Mouse (Mus musculus) splenic B cell, adult 2 months (primary cell): ENCODE results near the gene Atg4d.
"Not testable (repeated sequence)": the region's sequence is repeated elsewhere in the genome, so short reads cannot be mapped to it uniquely, and the experiment has no call there.

Experiments
- DNase-seq: peaks from one replicate; pipeline ENCODE4 v3.0.0-alpha.2; 2011; ENCODE audit warnings: low read depth, low spot score
- H3K27me3 ChIP-seq: 2 replicates; pipeline ENCODE4 v1.6.1; 2012; ENCODE audit warnings: mild to moderate bottlenecking, low read length, moderate library complexity, mixed read lengths; ENCODE audit not compliant: control insufficient read depth, poor library complexity, insufficient read depth, severe bottlenecking
- H3K36me3 ChIP-seq: 2 replicates; pipeline ENCODE4 v1.6.1; 2012; ENCODE audit warnings: mild to moderate bottlenecking, low read length, moderate library complexity, mixed read lengths; ENCODE audit not compliant: control insufficient read depth, poor library complexity, insufficient read depth, severe bottlenecking

The Atg4d gene

GRCm38 (mm10) chr9:21275013-21275710 lies 10.1 kb downstream of the Atg4d start:
- H3K36me3 ChIP-seq: peaks cover 9% of the 10 kb centered on the region
- no peaks in the 10 kb centered on the region for H3K27me3 ChIP-seq
- no peak for DNase-seq

GRCm38 (mm10) chr9:21275727-21276126 lies 10.6 kb downstream of the Atg4d start:
- H3K36me3 ChIP-seq: peaks cover 9% of the 10 kb centered on the region
- DNase-seq: no peak
- no peaks in the 10 kb centered on the region for H3K27me3 ChIP-seq

- H3K27me3 ChIP-seq: no peaks in the 10 kb centered on the region
- no peak for DNase-seq
- peaks cover 11% of the 10 kb centered on the region for H3K36me3 ChIP-seq
Measured at GRCm38 (mm10) chr9:21276307-21276706, 11.2 kb downstream of the Atg4d start.

DNA sequence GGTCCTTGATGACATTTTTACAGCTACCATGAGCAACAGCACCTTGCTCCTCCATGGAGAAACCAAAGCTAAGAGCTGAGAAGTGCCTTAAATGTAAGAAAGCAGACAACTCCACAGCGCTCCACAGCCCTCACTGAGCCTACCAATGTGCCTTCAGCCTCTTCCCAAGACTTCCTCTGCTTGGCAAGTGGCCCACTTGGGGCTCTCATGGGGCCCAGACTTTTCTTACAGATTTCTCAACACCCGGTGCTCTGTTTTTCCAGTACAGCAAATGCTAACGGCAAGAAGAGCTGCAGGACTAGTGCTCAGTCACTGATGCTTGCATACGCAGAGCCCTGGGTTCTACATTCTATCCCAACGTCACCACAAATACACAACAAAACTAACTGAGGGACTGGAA lies 12.7 kb downstream of the Atg4d start:
- DNase-seq: no peak
- peaks cover 7% of the 10 kb centered on the region for H3K36me3 ChIP-seq

GRCm38 (mm10) chr9:21283591-21283990 lies 18.5 kb downstream of the Atg4d start:
- Histone ChIP-seq H3K36me3 (peaks cover 9% of the 10 kb centered on the region; the same call in 1 of the 2 replicates), H3K27me3 (no peaks in the 10 kb centered on the region)
- no peak for DNase-seq

More for the DNA sequence above, 12.7 kb downstream of the Atg4d start:
- H3K27me3 ChIP-seq: no peaks in the 10 kb centered on the region

GRCm38 (mm10) chr9:21283994-21284393 lies 18.9 kb downstream of the Atg4d start:
- Histone ChIP-seq H3K36me3 (peaks cover 9% of the 10 kb centered on the region; the same call in 1 of the 2 replicates), H3K27me3 (no peaks in the 10 kb centered on the region)
- DNase-seq: no peak

GRCm38 (mm10) chr9:21286753-21287152 lies 21.7 kb downstream of the Atg4d start:
- no peaks in the 10 kb centered on the region for H3K27me3 ChIP-seq
- DNase-seq: peak; percentile 28
- peaks cover 6% of the 10 kb centered on the region; the same call in 1 of the 2 replicates for H3K36me3 ChIP-seq

- Histone ChIP-seq H3K36me3 (peaks cover 6% of the 10 kb centered on the region; the same call in 1 of the 2 replicates), H3K27me3 (no peaks in the 10 kb centered on the region)
- peak; percentile 95 for DNase-seq
Measured at GRCm38 (mm10) chr9:21287571-21288402, 22.7 kb downstream of the Atg4d start, which contains the start of gene Kri1. Gene Kri1, minus strand, starts transcription at chr9:21287969.

- peak; percentile 64 for DNase-seq
- H3K27me3 ChIP-seq: no peaks in the 10 kb centered on the region
- H3K36me3 ChIP-seq: peaks cover 6% of the 10 kb centered on the region; the same call in 1 of the 2 replicates
Measured at GRCm38 (mm10) chr9:21288404-21289336, 23.6 kb downstream of the Atg4d start.

DNA sequence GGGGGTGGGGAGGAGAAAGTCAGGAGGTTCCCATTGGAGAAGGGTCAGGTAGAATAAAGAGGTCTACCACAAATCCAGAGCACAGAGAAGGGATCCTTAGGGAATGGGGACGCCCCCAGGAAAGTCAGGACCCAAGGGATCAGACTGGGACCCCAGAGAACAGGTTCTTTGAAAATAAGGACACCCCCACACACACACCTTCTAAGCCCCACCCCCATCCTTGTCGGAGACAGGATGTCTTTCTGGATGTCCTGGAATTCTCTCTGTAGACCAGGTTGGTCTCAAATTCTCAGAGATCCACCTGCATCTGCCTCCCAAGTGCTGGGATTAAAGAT lies 24.2 kb downstream of the Atg4d start:
- no peak for DNase-seq
- Histone ChIP-seq H3K36me3 (peaks cover 5% of the 10 kb centered on the region; the same call in 1 of the 2 replicates), H3K27me3 (no peaks in the 10 kb centered on the region)

DNA sequence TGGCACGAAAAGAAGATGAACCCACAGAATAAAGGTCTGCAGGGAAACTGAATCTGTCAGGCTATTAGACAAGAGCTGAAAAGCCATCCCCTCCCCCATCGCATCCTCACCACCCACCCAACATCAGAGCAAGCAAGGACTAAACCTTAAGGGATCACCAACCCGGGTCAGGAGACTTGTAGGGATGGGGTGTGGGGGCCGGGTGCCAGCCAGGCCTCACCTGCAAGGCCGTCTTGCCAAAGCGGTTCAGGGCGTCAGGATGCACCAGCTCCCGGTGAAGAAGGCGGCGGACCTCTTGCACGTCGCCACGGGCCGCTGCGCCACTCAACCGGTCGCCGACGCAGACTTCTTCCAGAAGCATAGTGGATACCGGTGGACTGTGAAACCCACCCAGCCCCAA lies 25.5 kb downstream of the Atg4d start:
- DNase-seq: no peak
- Histone ChIP-seq H3K27me3 (no peaks in the 10 kb centered on the region), H3K36me3 (no peaks in the 10 kb centered on the region)

DNA sequence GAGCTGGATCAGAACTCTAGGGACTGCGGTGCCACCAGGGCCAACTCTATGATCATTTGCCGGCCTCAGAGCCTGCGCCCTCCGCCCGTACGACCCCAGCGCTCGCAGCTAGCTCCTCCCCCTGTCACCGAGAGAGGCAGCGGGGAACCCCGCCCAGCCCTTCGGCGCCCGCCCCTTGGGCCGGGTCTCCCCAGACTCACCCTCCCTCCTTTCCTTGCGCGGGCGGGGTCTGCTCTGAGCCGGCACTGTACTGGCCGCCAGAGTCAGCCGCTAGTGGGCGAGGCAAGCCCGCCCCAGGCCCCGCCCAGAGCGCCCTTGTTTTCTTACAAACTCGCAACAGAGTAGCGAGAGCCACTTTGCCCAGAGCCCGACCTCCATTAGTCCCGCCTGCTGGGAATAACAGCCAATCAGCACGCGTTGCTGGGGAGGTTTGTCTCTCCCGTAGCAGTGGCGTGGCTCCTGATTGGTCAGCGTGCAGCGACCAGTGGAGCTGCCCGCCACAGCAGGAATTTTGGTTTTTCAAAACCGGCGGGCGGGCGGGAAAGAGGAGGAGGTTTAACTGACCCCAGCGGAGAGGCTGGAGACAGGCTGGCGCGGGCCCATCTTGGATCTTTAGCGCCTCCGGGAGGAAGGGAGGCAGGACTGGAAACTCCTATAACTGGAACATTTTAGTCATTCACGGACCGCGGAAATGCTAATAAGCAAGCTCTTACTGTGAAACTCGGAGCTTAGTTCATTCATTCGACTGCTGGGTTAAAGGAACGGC lies 26.1 kb downstream of the Atg4d start, which contains the start of gene Cdkn2d:
Gene Cdkn2d (minus strand): TSS at position 386 of the 766 bp plus-strand sequence.
- DNase-seq: peak; percentile 100
- H3K27me3 ChIP-seq: no peaks in the 10 kb centered on the region
- H3K36me3 ChIP-seq: no peaks in the 10 kb centered on the region

DNA sequence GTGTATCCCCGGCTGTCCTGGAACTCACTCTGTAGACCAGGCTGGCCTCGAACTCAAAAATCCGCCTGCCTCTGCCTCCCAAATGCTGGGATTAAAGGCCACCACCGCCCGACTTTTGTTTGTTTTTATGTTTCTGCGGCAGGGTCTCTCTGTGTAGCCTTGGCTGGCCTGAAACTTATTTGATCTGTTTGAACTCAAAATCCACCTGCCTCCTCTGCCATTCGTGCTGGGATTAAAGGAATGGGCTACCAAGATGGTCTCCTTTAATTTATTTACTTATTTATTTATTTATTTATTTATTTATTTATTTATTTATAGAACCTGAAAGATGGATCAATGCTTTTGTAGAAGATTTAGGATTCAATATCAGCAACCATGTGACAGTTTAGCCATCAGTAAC lies 26.8 kb downstream of the Atg4d start:
- DNase-seq, H3K27me3 ChIP-seq, H3K36me3 ChIP-seq: not testable (repeated sequence)

- DNase-seq: no peak
- Histone ChIP-seq H3K27me3 (no peaks in the 10 kb centered on the region), H3K36me3 (no peaks in the 10 kb centered on the region)
Measured at GRCm38 (mm10) chr9:21292271-21292670, 27.2 kb downstream of the Atg4d start.
